Mouse (Mus musculus) CH12.LX (cell line): ENCODE data around the gene Ints6.

Source experiments
- CTCF ChIP-seq, 2 experiments: IDR thresholded peaks in 1 of 2; conservative IDR thresholded peaks in 1 of 2; 2 replicates each; pipeline ENCODE4 v1.5.1; 2011 to 2012; ENCODE audit warnings: low read depth in 2 of 2, low read length in 2 of 2, improper control_type of control experiment in 1 of 2, inconsistent platforms in 1 of 2, mild to moderate bottlenecking in 1 of 2, moderate library complexity in 1 of 2
- ELF1 ChIP-seq: IDR thresholded peaks from 2 replicates; pipeline ENCODE4 v1.6.1; 2014; ENCODE audit warnings: low read depth, mild to moderate bottlenecking, inconsistent platforms, low read length, improper control_type of control experiment
- GABPA ChIP-seq: IDR thresholded peaks from 2 replicates; pipeline ENCODE4 v1.6.1; 2012; ENCODE audit warnings: low read depth, low read length, improper control_type of control experiment, inconsistent platforms; ENCODE audit not compliant: insufficient replicate concordance
- HCFC1 ChIP-seq: IDR thresholded peaks from 2 replicates; pipeline ENCODE4 v1.6.1; 2012; ENCODE audit warnings: low read depth, mild to moderate bottlenecking, inconsistent platforms, low read length, improper control_type of control experiment
- MAFK ChIP-seq: IDR thresholded peaks from 2 replicates; pipeline ENCODE4 v1.6.1; 2011; ENCODE audit warnings: low read length, improper control_type of control experiment; ENCODE audit not compliant: insufficient replicate concordance
- MAX ChIP-seq: IDR thresholded peaks from 2 replicates; pipeline ENCODE4 v1.6.1; 2011; ENCODE audit warnings: low read length, improper control_type of control experiment
- MAZ ChIP-seq: IDR thresholded peaks from 2 replicates; pipeline ENCODE4 v1.6.1; 2012; ENCODE audit warnings: low read depth, mild to moderate bottlenecking, inconsistent platforms, low read length, improper control_type of control experiment, moderate library complexity
- NELFE ChIP-seq: IDR thresholded peaks from 2 replicates; pipeline ENCODE4 v1.6.1; 2011; ENCODE audit warnings: low read depth, low read length, improper control_type of control experiment
- POLR2A ChIP-seq: IDR thresholded peaks from 2 replicates; pipeline ENCODE4 v1.6.1; 2011; ENCODE audit warnings: low read depth, mild to moderate bottlenecking, improper control_type of control experiment, low read length
- RCOR1 ChIP-seq: conservative IDR thresholded peaks from 2 replicates; pipeline ENCODE4 v1.6.1; 2012; ENCODE audit warnings: low read depth, mild to moderate bottlenecking, inconsistent platforms, low read length, improper control_type of control experiment
- UBTF ChIP-seq: IDR thresholded peaks from 2 replicates; pipeline ENCODE4 v1.6.1; 2012; ENCODE audit warnings: low read depth, mild to moderate bottlenecking, inconsistent platforms, low read length, improper control_type of control experiment, moderate library complexity
- USF1 ChIP-seq: IDR thresholded peaks from 2 replicates; pipeline ENCODE4 v1.6.1; 2014; ENCODE audit warnings: low read depth, mild to moderate bottlenecking, inconsistent platforms, low read length, improper control_type of control experiment
- ZNF384 ChIP-seq: IDR thresholded peaks from 2 replicates; pipeline ENCODE4 v1.6.1; 2012; ENCODE audit warnings: low read depth, low read length, improper control_type of control experiment, inconsistent platforms

DNA sequence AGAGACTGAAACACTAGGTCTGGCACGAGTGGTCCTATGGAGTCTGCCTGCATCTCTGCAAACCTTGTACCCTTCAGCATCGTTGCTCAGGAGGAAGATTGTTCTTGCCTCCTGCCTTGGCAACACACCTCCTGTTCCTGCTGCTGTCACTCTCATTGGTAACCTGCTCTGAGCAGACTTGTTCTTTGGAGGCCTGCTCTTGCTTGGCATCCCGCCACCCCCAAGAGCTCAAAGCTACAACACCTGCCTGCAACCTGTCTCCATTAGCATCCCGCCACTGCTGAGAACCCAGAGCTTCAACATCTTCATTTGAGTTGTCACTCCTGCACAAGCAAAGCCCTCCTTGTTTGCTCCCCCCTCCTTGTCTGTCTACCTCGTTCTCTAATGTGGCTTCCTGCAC lies 133.0 kb downstream of the Ints6 start:
- TF ChIP-seq RCOR1 (no peak), MAX (no peak), CTCF (conservative IDR thresholded peaks at IDR 0.05 in 1 of 2, IDR thresholded peaks at IDR 0.05 in 1 of 2; ENCODE audit: low read depth in 2 of 2, low read length in 2 of 2) (no peak), ZNF384 (no peak), POLR2A (no peak), ELF1 (no peak), HCFC1 (no peak), MAFK (no peak), NELFE (no peak), MAZ (no peak), USF1 (no peak), UBTF (no peak), GABPA (no peak)
